Comparison of ENCODE assay signal across 15 mouse cellular contexts in genomic region chr1:132199244-132199643, GRCm38 (mm10). TPM values are rescaled to one million over a fixed set of nuclear protein-coding genes. Genes with fewer than 3 reads are reported as not detected.
DNase-seq lines count a peak whose midpoint lies in the region; ATAC-seq and TF ChIP-seq lines count a peak whose summit lies in the region.
"Had no signal": no experiment of that assay in that cellular context is flagged by ENCODE, and none has a peak within 500 bp of the region (broad histone marks: within the 10 kb centered on the region; RNA-seq: fewer than 3 reads in every experiment).

No protein-coding gene starts in this region.

- no peak for ATAC-seq in hindbrain, postnatal 0 days
- ATAC-seq in forebrain, embryonic 12.5 days (ENCODE audit: low FRiP score): no peak
- no peak for ATAC-seq in midbrain, embryonic 15.5 days (replicated peaks)

- no peak overlapping the region for H3K9ac ChIP-seq in hindbrain, postnatal 0 days (replicated peaks; ENCODE audit: low read length)
- peak overlapping the region; percentile 58; the same call in 1 of the 2 replicates for H3K9ac ChIP-seq in ES-E14 (ENCODE audit: insufficient read depth, low read depth, low read length, poor library complexity, severe bottlenecking)
- no peak overlapping the region; the same call in 1 of the 2 replicates for H3K9ac ChIP-seq in forebrain, embryonic 12.5 days
- no peak overlapping the region for H3K9ac ChIP-seq in midbrain, embryonic 15.5 days

- H3K4me1 ChIP-seq in hindbrain, embryonic 10.5 days (replicated peaks): peaks cover 92% of the 10 kb centered on the region
- H3K4me1 ChIP-seq in hindbrain, postnatal 0 days (ENCODE audit: insufficient read depth, low read length): peaks cover 12% of the 10 kb centered on the region
- H3K4me1 ChIP-seq in ES-E14 (ENCODE audit: control insufficient read depth in 2 of 2, insufficient read depth in 2 of 2, low read length in 2 of 2, poor library complexity in 1 of 2): peaks cover 10 to 45% of the 10 kb centered on the region in 2 experiments
- peaks cover 92% of the 10 kb centered on the region for H3K4me1 ChIP-seq in forebrain, embryonic 12.5 days
- peaks cover 95% of the 10 kb centered on the region for H3K4me1 ChIP-seq in midbrain, embryonic 15.5 days

- H3K4me2 ChIP-seq in hindbrain, postnatal 0 days (ENCODE audit: low read depth, low read length): no peak overlapping the region
- H3K4me2 ChIP-seq in forebrain, embryonic 12.5 days: no peak overlapping the region
- no peak overlapping the region for H3K4me2 ChIP-seq in midbrain, embryonic 15.5 days

- TF ChIP-seq CTCF in hindbrain, postnatal 0 days (IDR thresholded peaks at IDR 0.05; ENCODE audit: low read depth): no peak

- 76% methylated on average over 6 of the region's 6 CpGs for WGBS in hindbrain, embryonic 10.5 days
- WGBS in hindbrain, postnatal 0 days: 65% methylated on average over 6 of the region's 6 CpGs
- WGBS in forebrain, embryonic 12.5 days: 62% methylated on average over 6 of the region's 6 CpGs
- WGBS in midbrain, embryonic 15.5 days: 51% methylated on average over 6 of the region's 6 CpGs

- H3K9me3 ChIP-seq in hindbrain, embryonic 10.5 days: no peaks in the 10 kb centered on the region
- H3K9me3 ChIP-seq in hindbrain, postnatal 0 days (ENCODE audit: low read length): no peaks in the 10 kb centered on the region
- no peaks in the 10 kb centered on the region for H3K9me3 ChIP-seq in ES-E14 (ENCODE audit: control insufficient read depth, insufficient read depth, low read depth, low read length)
- H3K9me3 ChIP-seq in forebrain, embryonic 12.5 days: no peaks in the 10 kb centered on the region
- no peaks in the 10 kb centered on the region for H3K9me3 ChIP-seq in midbrain, embryonic 15.5 days
- H3K9me3 ChIP-seq: G1E had no signal

- peaks cover 10% of the 10 kb centered on the region for H3K36me3 ChIP-seq in hindbrain, embryonic 10.5 days
- H3K36me3 ChIP-seq in hindbrain, postnatal 0 days (ENCODE audit: insufficient read depth, low read length): no peaks in the 10 kb centered on the region
- peaks cover 2% of the 10 kb centered on the region; the same call in 1 of the 2 replicates for H3K36me3 ChIP-seq in ES-E14 (ENCODE audit: control insufficient read depth, insufficient read depth, low read length, poor library complexity, severe bottlenecking)
- no peaks in the 10 kb centered on the region for H3K36me3 ChIP-seq in forebrain, embryonic 12.5 days (replicated peaks)
- H3K36me3 ChIP-seq in midbrain, embryonic 15.5 days (replicated peaks): no peaks in the 10 kb centered on the region
- H3K36me3 ChIP-seq: G1E had no signal

- H3K27me3 ChIP-seq in hindbrain, embryonic 10.5 days (ENCODE audit: insufficient read depth, poor library complexity, severe bottlenecking): peaks cover 38% of the 10 kb centered on the region
- H3K27me3 ChIP-seq in hindbrain, postnatal 0 days (ENCODE audit: insufficient read depth, low read length): no peaks in the 10 kb centered on the region
- peaks cover 7% of the 10 kb centered on the region; the same call in 1 of the 2 replicates for H3K27me3 ChIP-seq in forebrain, embryonic 12.5 days
- no peaks in the 10 kb centered on the region for H3K27me3 ChIP-seq in midbrain, embryonic 15.5 days (replicated peaks)

- in situ Hi-C loops in ES-E14 (cut with MboI; ENCODE audit: low sequenced_read_pairs in 2 of 2, unreplicated experiment in 2 of 2): no loop called here

- H3K4me3 ChIP-seq in hindbrain, embryonic 10.5 days: no peak overlapping the region
- H3K4me3 ChIP-seq in hindbrain, postnatal 0 days (ENCODE audit: low read length): no peak overlapping the region
- peak overlapping the region in 1 of 2 experiments; percentile 53; a peak in 2 of 4 replicates for H3K4me3 ChIP-seq in ES-E14 (ENCODE audit: insufficient read depth in 1 of 2, low read depth in 1 of 2, low read length in 2 of 2, poor library complexity in 1 of 2, severe bottlenecking in 1 of 2)
- no peak overlapping the region for H3K4me3 ChIP-seq in forebrain, embryonic 12.5 days (replicated peaks)
- no peak overlapping the region for H3K4me3 ChIP-seq in midbrain, embryonic 15.5 days

- H3K27ac ChIP-seq in hindbrain, embryonic 10.5 days: peak overlapping the region; percentile 81
- no peak overlapping the region for H3K27ac ChIP-seq in hindbrain, postnatal 0 days
- H3K27ac ChIP-seq in ES-E14 (ENCODE audit: insufficient read depth, low read depth, low read length, poor library complexity, severe bottlenecking): peak overlapping the region; percentile 93
- H3K27ac ChIP-seq in forebrain, embryonic 12.5 days: peak overlapping the region; percentile 87
- H3K27ac ChIP-seq in midbrain, embryonic 15.5 days: peak overlapping the region; percentile 77

- DNase-seq in hindbrain, embryonic 10.5 days (ENCODE audit: low spot score): no peak
- no peak for DNase-seq in hindbrain, postnatal 0 days (ENCODE audit: low spot score)
- DNase-seq in ES-E14 (ENCODE audit: low read depth, low spot score): no peak
- no peak for DNase-seq in neural tube, embryonic 10.5 days (ENCODE audit: extremely low spot score, low spot score)
- DNase-seq in adrenal gland, postnatal 10 days: no peak
- DNase-seq: heart, postnatal 36 days; retina, postnatal 1 day; thymus, adult 2 months had no signal

TF ChIP-seq in ES-E14, 5 proteins besides CTCF, POLR2A, EP300 and RAD21:
- TF ChIP-seq ZC3H11A (IDR thresholded peaks at IDR 0.05; ENCODE audit: borderline replicate concordance, low read depth, low read length): no peak
- 0 out of 2 replicates have a peak, but pooled peaks have one; percentile 25 for TF ChIP-seq MAFK (IDR thresholded peaks at IDR 0.05; ENCODE audit: insufficient read depth, low read depth, low read length)
TF ChIP-seq in ES-E14: peak in this region for 1.

RNA-seq across cellular contexts. Expression of gene AC124108.1, which starts 8.0 kb away (rescaled TPM):
- polyA plus RNA-seq in hindbrain, embryonic 10.5 days (2016; fragmentation: Nextera tagmentation; extraction: Ambion mirVana): 1.6 and 2.8 TPM in 2 replicates
- 2.0 and 4.8 TPM in 2 replicates for total RNA-seq in hindbrain, postnatal 0 days (2014; rRNA removed)
- 0.50 and 0.70 TPM in 2 replicates for polyA plus RNA-seq in hindbrain, postnatal 0 days (2015; fragmentation: Nextera tagmentation; extraction: Ambion mirVana)
- 5.0 and 6.5 TPM in 2 replicates for total RNA-seq in ES-E14 (2012; rRNA removed)
- 5.0 and 5.7 TPM in 2 replicates for polyA plus RNA-seq in forebrain, embryonic 12.5 days (2016; fragmentation: Nextera tagmentation; extraction: Ambion mirVana)
- 3.7 and 3.8 TPM in 2 replicates for polyA plus RNA-seq in midbrain, embryonic 15.5 days (2015; fragmentation: Nextera tagmentation; extraction: Ambion mirVana)
- under 1 TPM in 1 of 2 experiments, not detected in 1; 0.15 TPM for total RNA-seq in adrenal gland, postnatal 10 days (2021)
- total RNA-seq: granulocyte monocyte progenitor cell, adult 5-6 weeks; heart, postnatal 36 days had no signal
- polyA plus RNA-seq: G1E; thymus, adult 2 months had no signal

RNA-seq across cellular contexts. Expression of gene Lemd1, which starts 8.0 kb away (rescaled TPM):
- 2.6 and 7.7 TPM in 2 replicates for polyA plus RNA-seq in hindbrain, embryonic 10.5 days (2016; fragmentation: Nextera tagmentation; extraction: Ambion mirVana)
- total RNA-seq in hindbrain, postnatal 0 days (2014; rRNA removed): 10.9 and 16.6 TPM in 2 replicates
- polyA plus RNA-seq in hindbrain, postnatal 0 days (2015; fragmentation: Nextera tagmentation; extraction: Ambion mirVana): 7.9 and 9.0 TPM in 2 replicates
- 3.9 and 4.3 TPM in 2 replicates for total RNA-seq in ES-E14 (2012; rRNA removed)
- 12.3 and 14.7 TPM in 2 replicates for polyA plus RNA-seq in forebrain, embryonic 12.5 days (2016; fragmentation: Nextera tagmentation; extraction: Ambion mirVana)
- polyA plus RNA-seq in midbrain, embryonic 15.5 days (2015; fragmentation: Nextera tagmentation; extraction: Ambion mirVana): 14.9 and 19.8 TPM in 2 replicates
- total RNA-seq in adrenal gland, postnatal 10 days (2021): under 1 TPM; 0.27 to 0.36 TPM
- total RNA-seq: granulocyte monocyte progenitor cell, adult 5-6 weeks; heart, postnatal 36 days had no signal
- polyA plus RNA-seq: G1E; thymus, adult 2 months had no signal

RNA-seq across cellular contexts. Expression of gene Gm10188, which starts 30.3 kb away (rescaled TPM):
- 0.24 and 0.31 TPM in 2 replicates for polyA plus RNA-seq in hindbrain, embryonic 10.5 days (2016; fragmentation: Nextera tagmentation; extraction: Ambion mirVana)
- not detected in 2 replicates for total RNA-seq in hindbrain, postnatal 0 days (2014; rRNA removed)
- 0.28 TPM in 1 of 2 replicates, not detected in the other for polyA plus RNA-seq in hindbrain, postnatal 0 days (2015; fragmentation: Nextera tagmentation; extraction: Ambion mirVana)
- 0.37 TPM in 1 of 2 replicates, not detected in the other for total RNA-seq in ES-E14 (2012; rRNA removed)
- 0.38 and 0.59 TPM in 2 replicates for polyA plus RNA-seq in forebrain, embryonic 12.5 days (2016; fragmentation: Nextera tagmentation; extraction: Ambion mirVana)
- 0.58 TPM in 1 of 2 replicates, not detected in the other for polyA plus RNA-seq in midbrain, embryonic 15.5 days (2015; fragmentation: Nextera tagmentation; extraction: Ambion mirVana)
- total RNA-seq in adrenal gland, postnatal 10 days (2021): not detected
- total RNA-seq: adrenal gland, postnatal 4 days; G1E; granulocyte monocyte progenitor cell, adult 5-6 weeks; heart, postnatal 36 days had no signal
- polyA plus RNA-seq: G1E; kidney, embryonic 14.5 days; liver, embryonic 11.5 days; thymus, adult 2 months had no signal

RNA-seq across cellular contexts. Expression of gene Cdk18, which starts 59.8 kb away (rescaled TPM):
- polyA plus RNA-seq in hindbrain, embryonic 10.5 days (2016; fragmentation: Nextera tagmentation; extraction: Ambion mirVana): 2.1 and 2.2 TPM in 2 replicates
- 2.7 and 4.1 TPM in 2 replicates for total RNA-seq in hindbrain, postnatal 0 days (2014; rRNA removed)
- 1.0 and 1.6 TPM in 2 replicates for polyA plus RNA-seq in hindbrain, postnatal 0 days (2015; fragmentation: Nextera tagmentation; extraction: Ambion mirVana)
- 9.6 and 10.8 TPM in 2 replicates for total RNA-seq in ES-E14 (2012; rRNA removed)
- polyA plus RNA-seq in forebrain, embryonic 12.5 days (2016; fragmentation: Nextera tagmentation; extraction: Ambion mirVana): 0.56 and 1.0 TPM in 2 replicates
- polyA plus RNA-seq in midbrain, embryonic 15.5 days (2015; fragmentation: Nextera tagmentation; extraction: Ambion mirVana): 1.1 and 1.5 TPM in 2 replicates
- total RNA-seq in adrenal gland, postnatal 10 days (2021): 10 to 100 TPM; 14.6 TPM
